Mouse (Mus musculus) frontal cortex, adult 2 months (tissue): Measurements from ENCODE around the gene Frmd8. TPM values are rescaled to one million over a fixed set of nuclear protein-coding genes. Genes with fewer than 3 reads are reported as not detected.

ENCODE experiments used
- DNase-seq, 2 experiments: peaks; one replicate each; pipeline ENCODE4 v3.0.0; 2022; ENCODE audit warnings: low spot score in 1 of 2; ENCODE audit errors: extremely low spot score in 1 of 2
- polyA plus RNA-seq: library from polyadenylated mRNA; depleted of rRNA; stranded (reverse); fragments of >200 nt; gene quantifications from 2 replicates; pipeline ENCODE4 v1.2.3, GENCODE M21; 2012; rRNA removed

The Frmd8 gene
- 13.1 and 15.6 TPM in 2 replicates for polyA plus RNA-seq

GRCm38 (mm10) chr19:5874969-5875480, at the start of gene Frmd8:
Gene Frmd8, minus strand, starts transcription at chr19:5875274.
- DNase-seq: peak; percentile 89 to 95

GRCm38 (mm10) chr19:5924713-5925093, 49.6 kb upstream of the Frmd8 start, which contains the start of gene Cdc42ep2:
Gene Cdc42ep2, minus strand, starts transcription at chr19:5924816.
- peak; percentile 87 to 94 for DNase-seq

GRCm38 (mm10) chr19:5923990-5924712, 49.1 kb upstream of the Frmd8 start:
- peak; percentile 56 to 96 for DNase-seq

GRCm38 (mm10) chr19:5922963-5923362, 47.9 kb upstream of the Frmd8 start:
- no peak for DNase-seq

GRCm38 (mm10) chr19:5922119-5922942, 47.3 kb upstream of the Frmd8 start:
- no peak for DNase-seq

GRCm38 (mm10) chr19:5921715-5922114, 46.6 kb upstream of the Frmd8 start:
- no peak for DNase-seq

GRCm38 (mm10) chr19:5913007-5913719, 38.1 kb upstream of the Frmd8 start, which contains the start of gene Dpf2:
Gene Dpf2, minus strand, starts transcription at chr19:5913010.
- DNase-seq: no peak

GRCm38 (mm10) chr19:5912103-5913006, 37.3 kb upstream of the Frmd8 start:
- peak; percentile 97 to 99 for DNase-seq

- no peak for DNase-seq
These were observed 36.5 kb upstream of the Frmd8 start for GRCm38 (mm10) chr19:5911430-5912102.

- peak in 1 of 2 experiments; percentile 13 for DNase-seq
These were observed 35.1 kb upstream of the Frmd8 start for GRCm38 (mm10) chr19:5910221-5910620.

GRCm38 (mm10) chr19:5907275-5907674, 32.2 kb upstream of the Frmd8 start:
- no peak for DNase-seq

- peak; percentile 94 to 97 for DNase-seq
These were observed 19.1 kb upstream of the Frmd8 start, which contains the start of gene Tigd3 for GRCm38 (mm10) chr19:5894002-5894678. Gene Tigd3, minus strand, starts transcription at chr19:5894149.

- no peak for DNase-seq
These were observed 18.4 kb upstream of the Frmd8 start for GRCm38 (mm10) chr19:5893282-5894001.

GRCm38 (mm10) chr19:5892735-5893134, 17.7 kb upstream of the Frmd8 start:
- no peak for DNase-seq

- DNase-seq: no peak
These were observed 17.2 kb upstream of the Frmd8 start for GRCm38 (mm10) chr19:5892262-5892661.

- DNase-seq: no peak
These were observed 16.6 kb upstream of the Frmd8 start for GRCm38 (mm10) chr19:5891521-5892258.

GRCm38 (mm10) chr19:5889211-5889610, 14.1 kb upstream of the Frmd8 start:
- no peak for DNase-seq
